Mouse (Mus musculus) cerebellum, adult 2 months (tissue): ENCODE measurements at regions not wholly inside any gene's neighbourhood (a gene's known extent, or its start where the extent isn't known, plus 50 kb on each side); places are given as distances from the start of the nearest gene placed in this dataset.

ENCODE experiments used
- CTCF ChIP-seq: fragments of 200-500 bp; IDR thresholded peaks from 2 replicates; pipeline ENCODE4 v1.5.1; 2011; ENCODE audit warnings: low read depth, mild to moderate bottlenecking, control low read depth, low read length, moderate library complexity, borderline replicate concordance; ENCODE audit not compliant: insufficient read depth
- POLR2A ChIP-seq: fragments of 200-500 bp; IDR thresholded peaks from 2 replicates; pipeline ENCODE4 v1.6.1; 2011; ENCODE audit warnings: low read length, control low read depth, borderline replicate concordance; ENCODE audit not compliant: insufficient read depth

GRCm38 (mm10) chr15:65585566-65585965 is 570.9 kb upstream of the Gm21961 start:
- TF ChIP-seq POLR2A (no peak), CTCF (no peak)
